Mouse (Mus musculus) testis, adult 2 months (tissue): Measurements from ENCODE around the gene Clpb.

Source experiments
- CTCF ChIP-seq: fragments of 200-500 bp; IDR thresholded peaks from 2 replicates; pipeline ENCODE4 v1.5.1; 2012; ENCODE audit warnings: low read depth, mild to moderate bottlenecking, inconsistent platforms, low read length, moderate library complexity; ENCODE audit not compliant: control insufficient read depth, insufficient read depth, insufficient replicate concordance
- POLR2A ChIP-seq: fragments of 200-500 bp; IDR thresholded peaks from 2 replicates; pipeline ENCODE4 v1.6.1; 2012; ENCODE audit warnings: low read depth, mild to moderate bottlenecking, inconsistent platforms, low read length, moderate library complexity; ENCODE audit not compliant: control insufficient read depth

DNA sequence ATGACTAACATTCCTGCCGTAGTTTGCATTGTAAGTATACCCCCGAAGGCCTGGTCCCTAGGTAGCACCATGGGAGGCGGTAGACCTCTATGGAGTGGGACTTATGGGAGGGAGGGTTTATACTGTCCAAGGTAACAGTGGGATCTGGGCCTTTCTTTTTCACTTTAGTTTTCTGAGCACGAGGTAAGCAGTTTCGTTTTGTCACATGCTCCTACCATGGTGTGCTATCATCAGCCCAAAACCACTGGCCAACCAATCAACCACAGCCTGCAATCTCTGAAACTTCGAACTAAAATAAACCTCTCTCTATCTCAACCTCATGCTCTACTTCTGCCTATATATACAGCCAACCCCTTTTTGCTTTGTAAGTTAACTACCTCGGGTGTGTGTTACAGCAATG lies 45.2 kb upstream of the Clpb start:
- no peak for TF ChIP-seq CTCF
- TF ChIP-seq POLR2A: no peak
